Mouse (Mus musculus): ENCODE data around the gene Eif4g1.

GRCm38 (mm10) chr16:20708220-20708938 lies 40.3 kb downstream of the Eif4g1 start:
- TF ChIP-seq POLR2A (IDR thresholded peaks at IDR 0.05; ENCODE audit: insufficient read depth, low read depth, low read length): no peak
- no peak for TF ChIP-seq CTCF (IDR thresholded peaks at IDR 0.05; ENCODE audit: insufficient read depth, low read depth, low read length)
